Mouse (Mus musculus): ENCODE data around the gene Otogl.

Gene Otogl

DNA sequence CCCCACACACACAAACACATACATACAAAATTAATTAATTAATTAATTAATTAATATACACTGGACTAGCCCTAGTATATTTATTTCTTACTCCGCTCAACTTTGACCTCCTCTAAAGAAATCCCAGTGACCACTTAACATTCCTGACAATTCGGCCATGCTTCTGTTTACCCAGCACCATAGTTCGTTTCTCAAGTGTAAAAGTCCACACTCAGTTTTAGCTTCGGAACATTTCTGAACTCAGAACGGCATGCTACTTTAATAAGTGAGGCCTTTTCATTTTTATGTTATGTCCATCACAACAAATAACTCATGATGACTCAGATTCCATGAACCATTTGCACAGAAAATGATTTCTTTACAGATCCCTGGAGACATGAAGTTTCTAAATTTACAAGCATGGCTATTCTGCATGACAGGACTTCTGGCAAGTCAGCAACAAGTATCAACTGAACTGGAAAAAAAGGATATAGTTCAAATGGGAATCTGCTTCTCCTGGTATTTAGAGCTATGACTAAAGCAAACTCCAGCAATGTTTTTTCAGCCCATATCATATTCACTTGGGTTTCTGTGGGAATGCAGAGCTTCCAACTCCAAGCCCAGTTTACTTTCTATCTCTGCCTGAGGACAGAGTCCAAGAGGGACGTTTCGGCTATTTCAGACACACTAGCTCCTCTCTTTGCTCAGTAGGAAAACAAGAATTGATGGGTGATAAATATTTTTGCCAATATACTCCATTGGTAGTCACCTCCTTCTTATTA lies 6.5 kb downstream of the Otogl start:
- DNase-seq: no peak

DNA sequence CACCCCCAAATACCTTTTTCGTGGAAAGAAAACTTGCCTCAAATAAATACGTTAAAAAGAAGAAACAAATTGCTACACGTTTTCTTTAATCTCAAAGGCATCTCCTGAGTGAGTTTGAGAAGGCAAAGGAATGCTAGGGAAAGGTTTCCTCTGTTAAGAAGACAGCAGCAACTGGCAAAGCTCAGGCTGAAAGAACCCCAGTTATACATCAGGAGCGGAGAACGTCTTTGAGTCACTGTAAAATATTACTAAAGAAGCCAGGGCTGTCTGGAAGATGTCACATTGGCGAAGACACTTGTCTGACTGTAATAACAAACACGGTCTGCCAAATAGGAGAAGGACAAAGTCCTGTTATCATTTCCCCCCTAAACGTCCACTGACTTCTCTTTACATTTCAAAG lies 10.0 kb downstream of the Otogl start:
- no peak for DNase-seq

DNA sequence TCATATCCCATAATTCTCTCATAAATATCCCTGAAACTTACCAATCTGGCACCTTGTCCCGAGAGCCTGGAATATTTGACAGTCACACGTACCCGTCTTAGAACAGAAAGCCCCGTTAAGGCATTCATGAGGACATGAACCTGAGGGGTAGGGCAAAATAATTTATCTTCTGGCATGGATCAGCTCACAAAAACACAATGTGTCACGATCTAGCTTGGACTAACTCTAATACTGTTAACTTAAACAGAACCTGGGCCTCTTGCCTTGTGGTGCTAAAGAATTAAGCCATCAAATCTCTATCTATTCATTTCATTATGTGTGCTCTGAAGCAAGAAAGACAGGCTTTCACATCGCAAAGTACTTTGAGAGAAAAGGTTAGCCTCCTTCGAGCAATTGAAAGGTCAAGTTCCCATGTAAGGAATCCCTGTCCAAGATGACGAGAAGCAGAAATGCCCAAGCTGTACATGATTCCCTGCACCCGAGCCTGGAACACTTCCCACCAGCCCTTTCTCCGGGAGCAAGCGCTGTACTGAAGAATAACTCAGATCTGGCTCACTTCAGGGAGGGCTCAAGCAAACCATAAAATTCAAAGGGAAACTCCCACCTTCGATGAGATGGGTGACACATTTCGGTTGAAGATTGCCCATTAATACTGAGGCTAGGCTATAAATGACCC lies 10.6 kb downstream of the Otogl start:
- no peak for DNase-seq

DNA sequence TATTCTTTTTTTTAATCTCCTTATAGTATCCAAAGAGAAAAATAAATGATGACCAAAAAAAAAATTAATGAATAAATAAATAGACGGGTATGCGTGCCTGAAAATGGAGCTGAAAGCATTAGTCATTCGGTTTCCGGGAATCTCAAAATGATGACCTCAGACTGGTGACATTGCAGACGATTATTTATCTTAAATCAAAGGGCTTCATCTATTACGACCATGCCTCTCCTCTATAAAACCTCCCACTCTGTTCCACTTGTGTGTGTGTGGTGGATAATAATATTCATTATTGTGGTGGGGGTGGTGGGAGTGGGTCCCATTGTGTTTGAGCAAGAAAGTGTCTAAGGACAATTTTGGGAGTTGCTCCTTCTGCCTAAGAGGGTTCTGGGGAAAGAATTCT lies 12.0 kb downstream of the Otogl start:
- DNase-seq: no peak

DNA sequence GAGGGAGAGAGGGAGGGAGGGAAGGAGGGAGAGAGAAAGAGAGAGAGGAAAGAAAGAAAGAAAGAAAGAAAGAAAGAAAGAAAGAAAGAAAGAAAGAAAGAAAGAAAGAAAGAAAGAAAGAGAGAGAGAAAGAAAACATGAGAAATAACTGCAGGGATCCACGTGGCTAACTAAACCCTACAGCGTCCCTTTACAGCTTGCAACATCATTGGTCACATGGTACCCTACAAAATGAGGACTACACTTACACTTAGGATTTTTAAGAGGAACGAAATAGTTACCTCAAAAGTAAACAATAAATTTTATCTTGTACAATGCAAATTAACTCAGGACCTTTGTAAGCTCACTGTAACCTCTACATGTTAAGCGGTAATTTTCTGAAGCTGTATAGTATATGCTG lies 15.8 kb downstream of the Otogl start:
- DNase-seq: no peak

DNA sequence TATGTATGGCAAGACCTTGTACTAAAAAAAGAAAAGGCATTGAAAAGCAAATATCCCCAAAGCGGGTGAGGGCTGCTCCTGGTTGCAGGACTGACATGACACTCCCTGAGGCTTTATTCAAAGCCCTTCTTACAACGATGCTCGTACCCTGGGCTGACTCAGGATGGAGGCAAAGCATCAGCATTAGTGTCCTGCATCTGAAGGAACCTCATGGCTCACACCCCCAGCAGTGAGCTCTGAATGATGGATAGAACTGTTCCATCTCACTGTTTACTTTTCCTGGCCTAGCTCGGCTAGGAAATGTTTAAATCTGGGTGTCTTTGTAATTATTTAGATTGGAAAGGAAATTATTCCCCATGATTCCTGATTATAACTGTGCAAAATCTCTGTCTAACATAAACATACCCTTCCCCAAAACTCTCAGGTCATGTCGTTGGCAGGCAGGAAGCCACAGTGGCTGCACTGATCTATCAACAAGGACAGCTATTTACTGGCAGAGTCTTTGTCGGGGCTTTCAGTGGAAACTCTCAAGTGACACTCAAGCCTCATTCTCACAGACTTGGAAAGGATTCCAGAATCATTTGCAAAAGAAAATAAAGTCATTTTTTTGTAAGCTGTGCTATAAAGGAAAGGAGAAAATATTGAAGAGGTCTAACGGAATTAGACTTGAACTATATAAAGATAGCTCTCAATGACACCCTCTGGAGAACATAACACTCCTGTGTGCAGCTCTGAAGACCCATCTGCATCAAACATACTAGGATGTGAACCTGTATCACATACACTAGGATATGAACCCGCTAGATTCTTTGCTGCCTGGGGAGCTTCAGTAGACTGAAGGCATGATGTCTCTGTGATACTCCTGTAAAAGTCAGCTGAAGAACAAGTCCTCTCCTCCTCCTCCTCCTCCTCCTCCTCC lies 17.0 kb downstream of the Otogl start:
- no peak for DNase-seq

DNA sequence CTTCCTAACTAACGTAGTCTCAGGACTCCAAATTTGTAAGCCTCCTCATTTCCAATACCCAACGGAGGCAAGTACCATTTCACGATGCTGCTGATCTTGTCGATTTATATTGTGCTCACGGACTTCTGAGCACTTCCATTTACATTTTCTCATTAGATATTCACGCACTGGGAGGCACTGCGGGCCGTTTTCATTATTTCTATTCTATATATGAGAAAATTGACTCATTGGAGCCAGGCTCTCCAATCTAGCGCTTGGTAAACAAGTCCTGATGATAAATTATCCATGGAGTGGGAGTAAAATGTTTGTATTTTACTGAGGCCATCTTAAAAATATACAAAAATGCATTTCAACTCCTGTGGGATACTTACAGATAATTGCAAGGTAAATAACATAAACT lies 21.5 kb downstream of the Otogl start:
- DNase-seq: no peak

DNA sequence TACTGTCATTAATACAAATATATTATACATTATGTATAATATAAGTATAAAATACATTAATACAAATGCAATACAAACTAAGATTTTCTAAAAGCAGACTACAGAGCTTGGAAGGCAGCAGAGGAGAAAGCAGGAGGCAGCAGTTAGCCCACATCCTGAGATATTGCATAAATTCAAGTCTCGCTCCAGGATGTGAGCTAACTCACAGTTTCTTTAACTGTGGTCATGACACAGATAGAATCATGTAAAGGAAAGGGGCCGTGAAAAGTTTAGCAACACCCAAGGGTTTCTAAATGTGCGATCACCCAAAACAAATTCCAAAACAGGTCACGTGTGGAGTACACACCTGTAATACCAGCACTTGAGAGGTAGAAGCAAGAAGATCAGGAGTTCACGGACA lies 39.4 kb downstream of the Otogl start:
- no peak for DNase-seq

DNA sequence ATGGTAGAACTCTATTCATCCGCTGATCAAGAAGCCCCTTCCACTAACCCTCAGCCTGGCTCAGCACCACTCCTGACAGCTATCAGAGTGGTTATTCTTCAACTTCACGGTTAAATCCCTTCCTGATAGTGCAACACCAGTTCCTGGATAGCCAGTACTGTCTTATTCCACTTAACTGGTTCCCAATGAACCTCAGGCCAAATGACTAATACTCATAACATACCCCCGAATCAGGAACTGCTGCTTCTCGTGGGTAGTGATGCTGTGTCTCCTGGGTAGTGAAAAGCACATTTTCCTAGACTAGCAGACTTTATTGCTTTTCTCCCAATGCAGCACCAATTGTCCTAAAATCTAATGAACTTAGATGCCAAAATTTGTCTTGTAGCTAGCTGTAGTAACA lies 39.8 kb downstream of the Otogl start:
- DNase-seq: no peak

DNA sequence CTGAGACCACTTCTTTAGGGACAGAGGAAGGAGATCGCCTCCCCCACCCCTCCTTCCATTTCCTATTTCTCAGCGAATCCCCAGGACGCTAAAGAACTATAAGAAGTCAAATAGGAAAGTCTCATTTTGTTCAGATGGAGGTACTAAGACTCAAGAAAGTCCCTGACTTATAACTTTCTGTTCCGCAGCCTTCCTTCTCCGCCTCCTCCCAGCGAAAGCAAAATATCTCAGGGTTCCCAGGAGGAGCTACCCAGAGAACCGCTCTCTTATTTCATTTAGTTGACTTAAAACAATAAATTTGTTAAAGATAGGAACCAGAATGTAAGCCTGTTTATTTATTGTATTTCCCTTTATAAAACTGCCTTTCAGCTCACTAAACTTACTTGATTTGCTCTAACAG lies 41.4 kb downstream of the Otogl start:
- DNase-seq: no peak

DNA sequence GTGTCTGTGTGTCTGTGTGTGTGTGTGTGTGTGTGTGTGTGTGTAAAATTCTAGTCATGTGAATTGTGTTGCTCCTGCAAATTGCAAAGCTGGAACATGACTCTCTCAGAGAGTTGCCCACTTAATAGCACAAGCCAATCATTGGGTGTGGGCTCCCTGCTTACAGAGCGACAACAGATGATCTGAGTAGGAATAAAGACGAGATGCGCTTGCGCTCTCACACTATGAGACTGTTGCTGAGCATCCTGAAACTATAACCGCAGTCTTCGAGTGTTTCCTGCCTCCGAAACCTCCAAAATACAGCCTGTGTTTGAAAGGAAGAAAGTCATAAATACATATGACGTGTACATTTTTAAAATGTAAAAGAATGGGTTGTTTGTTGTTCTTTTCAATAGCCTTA lies 43.0 kb downstream of the Otogl start:
- no peak for DNase-seq

DNA sequence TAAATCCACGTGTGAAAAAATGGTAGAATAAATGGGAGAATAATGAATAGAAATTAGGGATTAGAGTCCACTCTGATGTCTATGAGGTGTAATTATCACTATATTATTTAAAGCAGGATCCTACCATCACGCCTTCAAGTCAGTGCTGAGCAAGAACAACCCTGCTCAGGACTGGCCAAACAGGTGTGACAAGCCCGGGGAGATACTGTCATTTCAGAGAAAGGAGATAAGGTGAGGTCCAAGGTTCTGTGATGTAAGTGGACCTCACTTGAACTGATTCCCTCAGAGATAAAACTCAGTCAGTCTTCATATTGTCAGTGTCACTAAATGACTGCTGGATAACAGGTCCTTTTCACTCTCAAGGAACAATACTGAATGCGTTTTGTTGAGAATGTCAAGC lies 44.5 kb downstream of the Otogl start:
- DNase-seq: no peak

DNA sequence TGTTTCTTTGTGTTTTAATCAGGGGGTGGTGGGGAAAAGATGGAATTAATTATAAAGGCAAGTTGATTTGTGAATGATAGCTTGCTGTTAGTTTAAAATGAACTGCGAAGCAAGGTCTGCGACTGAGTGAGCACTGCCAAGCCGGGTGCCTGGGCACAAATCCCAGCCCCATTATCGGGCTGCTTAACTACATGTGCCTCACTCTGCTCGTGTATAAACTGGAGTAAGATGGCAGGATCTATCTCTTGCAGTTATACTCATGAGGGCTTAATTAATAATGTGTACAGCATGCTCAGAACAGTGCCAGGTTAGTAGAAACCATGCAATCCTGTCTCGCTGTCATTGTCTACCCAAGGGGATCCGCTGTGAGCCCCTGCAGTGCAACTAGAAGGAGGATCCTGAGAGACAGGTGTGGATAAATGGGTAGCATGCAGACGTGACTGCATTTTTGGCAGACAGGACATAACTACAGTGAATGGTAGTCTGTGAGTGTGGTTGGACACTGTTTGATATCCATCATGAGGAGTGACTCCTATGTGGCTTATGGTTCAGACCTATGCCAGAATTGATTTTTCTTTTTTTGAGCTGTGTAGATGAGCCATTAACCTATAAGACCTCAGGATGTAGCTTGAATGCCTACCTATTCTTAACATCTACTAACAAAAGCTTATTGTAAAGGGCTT lies 51.6 kb downstream of the Otogl start:
- no peak for DNase-seq

DNA sequence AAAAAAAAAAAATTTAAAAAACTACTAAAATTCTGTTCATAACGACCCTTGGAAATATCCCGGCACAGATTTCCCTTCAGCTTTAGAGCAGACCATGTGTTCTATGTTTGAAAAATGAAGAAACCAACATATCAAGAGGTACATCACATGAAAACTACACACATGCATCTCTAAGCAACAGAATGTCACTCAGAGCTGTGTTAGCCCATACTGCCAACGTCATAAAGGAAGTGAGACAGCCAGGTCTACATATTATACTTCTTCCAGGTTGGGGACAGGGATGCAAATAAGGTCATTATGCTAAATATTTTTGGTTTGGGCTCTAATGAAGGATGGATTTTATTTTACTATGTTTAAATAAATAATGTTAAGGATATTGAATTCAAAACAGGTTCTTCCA lies 52.7 kb downstream of the Otogl start:
- no peak for DNase-seq

DNA sequence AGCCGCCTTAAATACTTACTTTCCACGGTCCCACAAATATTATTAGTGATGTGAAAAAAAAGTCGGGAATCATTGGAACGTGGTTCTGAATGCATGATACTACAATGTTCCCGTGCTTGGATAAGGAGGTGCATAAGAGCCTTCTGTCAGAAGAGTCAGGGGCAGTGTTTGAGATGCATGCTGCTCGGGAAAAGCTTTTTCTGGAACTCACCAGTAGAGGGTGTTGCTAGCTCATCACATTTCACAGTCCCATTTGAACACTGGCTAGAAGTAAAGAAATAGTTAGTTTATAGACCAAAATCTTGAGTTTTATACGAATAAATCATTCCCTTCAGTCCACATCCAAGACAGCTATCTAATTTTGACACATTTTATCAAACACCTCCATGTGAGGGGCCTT lies 53.2 kb downstream of the Otogl start:
- DNase-seq: peak; percentile 47

DNA sequence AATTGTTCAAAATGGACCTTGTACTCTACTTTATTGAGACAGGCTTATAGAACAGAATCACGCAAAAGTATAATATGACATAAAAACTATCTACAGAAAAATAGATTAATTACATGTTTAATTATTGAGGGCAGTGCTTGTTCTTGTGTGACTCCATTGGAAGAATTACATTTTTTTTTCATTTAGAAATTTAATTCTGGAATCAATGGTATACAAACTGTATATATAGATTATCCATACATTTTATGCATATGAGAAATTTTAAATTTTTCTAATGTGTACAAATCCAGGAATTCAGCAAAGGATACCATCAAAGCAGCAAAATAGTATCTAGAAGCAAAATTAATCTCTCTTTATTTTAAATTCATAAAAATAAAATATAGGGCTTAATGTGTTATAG lies 67.0 kb downstream of the Otogl start:
- no peak for DNase-seq

DNA sequence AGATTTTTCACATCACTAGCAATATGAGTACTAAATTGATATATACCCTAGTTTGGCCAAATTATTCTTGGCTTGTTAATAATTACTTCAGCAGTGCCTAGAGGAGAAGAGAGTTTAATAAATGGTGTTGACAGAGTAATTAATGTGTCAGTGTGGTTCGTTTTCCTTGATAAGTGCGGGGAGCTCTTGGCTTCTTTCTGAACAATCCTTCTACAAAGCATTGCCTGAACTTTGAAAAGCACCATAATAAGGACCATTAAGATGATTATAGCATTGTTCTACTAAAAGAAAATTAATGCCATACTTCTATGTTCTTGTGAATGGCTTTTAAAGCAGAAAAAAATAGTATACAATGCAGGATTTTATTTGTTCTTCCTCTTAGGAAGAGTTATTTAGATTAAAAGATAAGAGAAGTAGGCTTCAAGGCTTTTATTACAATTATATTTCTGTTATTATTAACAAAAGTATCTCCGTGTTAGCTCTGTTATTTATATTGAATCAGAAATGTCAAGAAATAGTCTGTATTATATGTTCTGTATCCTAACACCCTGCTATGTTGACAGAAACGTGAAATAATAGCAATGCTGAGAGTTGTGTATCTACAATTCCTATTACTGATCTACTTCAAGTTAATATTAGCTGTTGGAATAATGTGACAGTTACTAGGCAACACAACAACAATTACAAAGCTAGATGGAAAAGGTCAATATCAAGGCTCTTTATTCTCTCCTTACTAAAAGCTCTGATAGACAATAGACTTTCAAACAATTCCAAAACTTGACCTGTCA lies 77.3 kb downstream of the Otogl start:
- no peak for DNase-seq

DNA sequence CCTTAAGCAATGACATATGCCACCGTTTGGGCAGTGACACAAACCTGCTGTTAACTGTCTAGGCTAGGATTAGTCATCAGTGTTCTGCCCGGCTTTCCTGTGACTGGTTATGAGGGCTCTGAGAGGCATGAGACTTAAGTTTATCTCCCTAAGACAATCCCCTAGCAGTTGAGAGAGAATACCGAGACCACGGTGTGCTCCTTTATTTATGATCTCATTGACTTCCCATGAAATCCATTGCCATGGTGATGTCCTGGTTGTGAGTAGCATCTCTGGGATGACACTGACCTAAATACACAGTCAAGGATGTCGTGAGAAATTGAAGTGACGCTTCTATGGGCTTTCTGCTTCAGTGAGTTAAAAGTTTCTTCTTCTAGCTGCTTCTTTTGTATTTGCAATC lies 82.8 kb downstream of the Otogl start:
- no peak for DNase-seq

DNA sequence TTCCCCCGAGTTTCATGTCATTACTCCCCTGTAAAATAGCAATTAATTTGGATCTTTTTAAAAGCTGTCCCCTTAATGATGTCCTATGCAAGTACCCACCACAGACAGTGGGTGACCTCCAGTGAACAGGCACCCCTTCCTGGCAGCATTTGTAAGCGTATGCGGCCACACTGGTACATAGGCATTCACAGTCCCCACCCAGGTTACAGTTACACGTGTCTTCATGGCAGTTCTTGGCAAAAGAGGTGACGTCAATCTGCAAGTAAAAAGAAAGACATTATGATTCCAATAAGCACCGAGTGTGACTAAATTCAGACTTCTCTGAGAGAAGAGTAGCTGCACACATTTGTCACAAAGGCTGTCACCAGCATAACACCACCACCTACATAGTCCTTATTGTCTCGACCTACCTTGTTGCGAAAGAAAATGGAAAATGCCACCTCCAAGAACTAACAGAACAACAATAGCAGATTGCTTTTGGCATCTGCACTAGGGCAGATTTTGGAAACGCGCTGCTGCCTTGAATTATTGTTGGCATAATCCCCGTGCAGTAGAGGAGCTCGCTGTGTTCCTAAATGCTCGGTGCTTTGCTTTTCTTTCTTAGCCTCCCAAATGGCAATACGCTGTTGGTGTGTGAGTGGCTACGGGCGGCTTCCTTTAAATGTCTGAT lies 98.0 kb downstream of the Otogl start:
- DNase-seq: no peak

DNA sequence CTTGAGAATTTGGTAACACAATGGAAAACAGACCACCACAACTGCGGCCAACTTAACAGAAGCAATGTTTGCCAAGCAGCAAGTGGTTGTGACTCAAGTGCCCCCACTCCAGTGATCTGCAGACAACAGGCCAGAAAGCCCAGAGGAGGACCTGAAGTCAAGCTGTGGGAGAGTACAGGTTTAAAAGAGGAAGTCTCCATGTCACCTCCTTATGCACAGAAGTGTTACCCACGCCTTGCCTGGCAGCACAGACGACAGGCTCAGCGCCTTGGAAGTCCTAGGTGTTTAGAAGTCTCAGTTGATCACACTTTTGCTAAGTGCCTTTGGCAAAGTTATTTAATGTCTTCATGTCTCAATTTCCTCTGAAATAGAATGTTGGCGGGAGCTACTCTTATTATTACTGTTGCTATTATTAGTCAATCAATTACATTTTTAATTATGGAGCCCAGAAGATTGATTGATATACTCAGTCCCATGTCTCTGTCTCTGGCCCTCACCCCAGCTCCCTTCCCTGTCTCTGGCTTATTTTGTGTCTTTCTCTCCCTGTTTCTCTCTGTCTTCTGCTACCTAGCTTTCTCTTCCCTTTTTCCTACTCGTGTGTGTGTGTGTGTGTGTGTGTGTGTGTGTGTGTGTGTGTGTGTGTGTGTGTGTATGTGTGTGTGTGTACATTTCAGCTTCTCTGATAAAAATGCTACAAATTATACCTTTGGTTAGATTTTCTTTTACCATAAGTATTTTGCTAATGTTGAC lies 101.1 kb downstream of the Otogl start:
- no peak for DNase-seq

DNA sequence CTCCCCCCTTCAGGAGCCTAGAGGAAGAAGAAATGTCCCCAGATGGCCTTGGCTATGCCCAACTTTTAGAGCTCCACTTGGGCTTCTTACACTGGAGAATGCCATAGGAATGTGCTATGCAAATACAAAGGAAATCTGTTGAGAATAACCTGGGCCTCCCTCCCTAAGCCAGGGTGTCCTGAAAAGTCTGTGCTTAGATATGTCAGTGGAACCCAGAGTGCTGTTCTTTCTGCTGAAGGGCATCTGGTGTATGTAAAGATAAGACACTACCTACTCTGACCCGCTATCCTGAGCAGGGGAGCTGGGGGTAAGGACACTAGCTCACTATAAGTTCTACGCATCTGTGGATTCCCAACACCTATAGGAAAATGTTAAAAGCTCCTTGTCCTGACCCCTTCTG lies 106.7 kb downstream of the Otogl start:
- DNase-seq: no peak

Data from kidney, postnatal 10 days (tissue).